Mouse (Mus musculus) NIH3T3 (cell line): Measurements from ENCODE around the gene Olfr1437.
"Not testable (repeated sequence)": the region's sequence is repeated elsewhere in the genome, so short reads cannot be mapped to it uniquely, and the experiment has no call there.

Experiments
- DNase-seq: peaks from one replicate; pipeline ENCODE4 v3.0.0-alpha.2; 2012; ENCODE audit warnings: low read depth

Olfr1437 gene

GRCm38 (mm10) chr19:12325001-12325400 lies at the start of gene Olfr1437:
Olfr1437 (minus strand) TSS chr19:12325101.
- no peak for DNase-seq

- DNase-seq, result no peak
These were observed 49.6 kb upstream of the Olfr1437 start for GRCm38 (mm10) chr19:12374465-12375025.

- no peak for DNase-seq
These were observed 48.1 kb upstream of the Olfr1437 start for GRCm38 (mm10) chr19:12373004-12373403.

- DNase-seq, result no peak
These were observed 10.9 kb upstream of the Olfr1437 start, which contains the start of gene Olfr1438-ps1 for GRCm38 (mm10) chr19:12335810-12336209. Olfr1438-ps1 (minus strand) TSS chr19:12335910.

- DNase-seq, result not testable (repeated sequence)
These were observed 25.9 kb downstream of the Olfr1437 start, which contains the start of gene Olfr1436 for GRCm38 (mm10) chr19:12299030-12299429. Olfr1436 (minus strand) TSS chr19:12299130.

- DNase-seq, result no peak
These were observed 31.9 kb downstream of the Olfr1437 start for GRCm38 (mm10) chr19:12292979-12293378.

- no peak for DNase-seq
These were observed 45.3 kb downstream of the Olfr1437 start, which contains the start of gene Olfr1434 for GRCm38 (mm10) chr19:12279554-12279953. Olfr1434 (plus strand) TSS chr19:12279854.
